Mouse (Mus musculus) limb, embryonic 11.5 days (tissue): ENCODE results near the gene Wt1. TPM values are rescaled to one million over a fixed set of nuclear protein-coding genes. Genes with fewer than 3 reads are reported as not detected.

Experiments
- ATAC-seq: fragments of 200-750 bp; cut with Nextera tagmentation; 2 replicates; pipeline ENCODE4 v1.8.0; 2017; ENCODE audit warnings: low read depth; ENCODE audit not compliant: insufficient number of reproducible peaks, low FRiP score, low TSS enrichment
- DNase-seq: peaks from one replicate; pipeline ENCODE4 v3.0.0-alpha.2; 2015; ENCODE audit warnings: low spot score
- H3K27ac ChIP-seq: fragments of 300-500 bp; sonication (generic); replicated peaks from 2 replicates; pipeline ENCODE4 v1.5.1; 2014; ENCODE audit warnings: low read depth, mild to moderate bottlenecking, low read length
- H3K27me3 ChIP-seq: fragments of 300-500 bp; sonication (generic); 2 replicates; pipeline ENCODE4 v1.6.1; 2014; ENCODE audit warnings: mild to moderate bottlenecking, low read length, mixed read lengths; ENCODE audit not compliant: control insufficient read depth, insufficient read depth
- H3K36me3 ChIP-seq: fragments of 300-500 bp; sonication (generic); 2 replicates; pipeline ENCODE4 v1.6.1; 2014; ENCODE audit warnings: mild to moderate bottlenecking, low read length, moderate library complexity, mixed read lengths; ENCODE audit not compliant: control insufficient read depth, insufficient read depth
- H3K4me1 ChIP-seq: fragments of 300-500 bp; sonication (generic); 2 replicates; pipeline ENCODE4 v1.6.1; 2014; ENCODE audit warnings: low read length, mixed read lengths; ENCODE audit not compliant: control insufficient read depth, insufficient read depth
- H3K4me2 ChIP-seq: fragments of 300-500 bp; sonication (generic); 2 replicates; pipeline ENCODE4 v1.6.1; 2014; ENCODE audit warnings: low read depth, mild to moderate bottlenecking, moderate library complexity; ENCODE audit not compliant: severe bottlenecking
- H3K4me3 ChIP-seq: fragments of 300-500 bp; sonication (generic); 2 replicates; pipeline ENCODE4 v1.5.1; 2014; ENCODE audit warnings: low read depth, low read length
- H3K9ac ChIP-seq: fragments of 300-500 bp; sonication (generic); 2 replicates; pipeline ENCODE4 v1.6.1; 2014; ENCODE audit warnings: mild to moderate bottlenecking, low read length
- H3K9me3 ChIP-seq: fragments of 300-500 bp; sonication (generic); 2 replicates; pipeline ENCODE4 v1.6.1; 2016; ENCODE audit warnings: low read length; ENCODE audit not compliant: control insufficient read depth
- WGBS: fragments of 180-500 bp; shearing (Covaris S2); extraction: QIAGEN DNeasy Blood & Tissue Kit; methylation state at CpG from one replicate; pipeline ENCODE4 v1.1.7; 2014; 5-methylcytosine and 5-hydroxymethylcytosine counted together
- polyA plus RNA-seq: library from polyadenylated mRNA; unstranded; fragments of >200 nt; fragmentation: Nextera tagmentation; extraction: Ambion mirVana; gene quantifications from 2 replicates; pipeline ENCODE4 v1.2.1, GENCODE M21; 2014

The Wt1 gene
- polyA plus RNA-seq, 1 experiment from 2014 or later: 1.7 TPM

- no peak for ATAC-seq
- no peak overlapping the region; the same call in 1 of the 2 replicates for H3K27ac ChIP-seq
- no peak overlapping the region for H3K4me2 ChIP-seq
- no peaks in the 10 kb centered on the region for H3K9me3 ChIP-seq
- no peak for DNase-seq
- no peak overlapping the region for H3K4me3 ChIP-seq
- WGBS: 83% methylated on average over 5 of the region's 5 CpGs
- H3K36me3 ChIP-seq: no peaks in the 10 kb centered on the region
- no peak overlapping the region for H3K9ac ChIP-seq
- no peaks in the 10 kb centered on the region for H3K27me3 ChIP-seq
- 0 out of 2 replicates have a peak, but pooled peaks cover 3% of the 10 kb centered on the region for H3K4me1 ChIP-seq
Observed at GRCm38 (mm10) chr2:105090991-105091390, 35.3 kb upstream of the Wt1 start.

GRCm38 (mm10) chr2:105091718-105092117 is 34.6 kb upstream of the Wt1 start, which contains the start of gene Gm11060:
Gm11060 (plus strand) TSS chr2:105092018.
- 86% methylated on average over 2 of the region's 2 CpGs for WGBS

GRCm38 (mm10) chr2:105097294-105097953 is 28.9 kb upstream of the Wt1 start:
- Histone ChIP-seq H3K9me3 (no peaks in the 10 kb centered on the region), H3K9ac (no peak overlapping the region), H3K27me3 (no peaks in the 10 kb centered on the region), H3K36me3 (no peaks in the 10 kb centered on the region), H3K4me3 (no peak overlapping the region), H3K4me1 (no peaks in the 10 kb centered on the region), H3K4me2 (no peak overlapping the region), H3K27ac (no peak overlapping the region)
- WGBS: 86% methylated on average over 22 of the region's 22 CpGs
- no peak for DNase-seq
- ATAC-seq: no peak

More at GRCm38 (mm10) chr2:105091718-105092117, 34.6 kb upstream of the Wt1 start, which contains the start of gene Gm11060:
- Histone ChIP-seq H3K27me3 (no peaks in the 10 kb centered on the region), H3K36me3 (no peaks in the 10 kb centered on the region), H3K4me2 (no peak within 1 kb of the TSS), H3K9me3 (no peaks in the 10 kb centered on the region), H3K9ac (no peak within 1 kb of the TSS), H3K4me1 (0 out of 2 replicates have a peak, but pooled peaks cover 3% of the 10 kb centered on the region), H3K27ac (no peak within 1 kb of the TSS; the same call in 1 of the 2 replicates), H3K4me3 (no peak within 1 kb of the TSS)
- ATAC-seq: no peak
- no peak for DNase-seq

GRCm38 (mm10) chr2:105099410-105099809 is 26.9 kb upstream of the Wt1 start:
- Histone ChIP-seq H3K4me2 (no peak overlapping the region), H3K4me1 (no peaks in the 10 kb centered on the region), H3K36me3 (no peaks in the 10 kb centered on the region), H3K9me3 (no peaks in the 10 kb centered on the region), H3K27ac (no peak overlapping the region), H3K4me3 (no peak overlapping the region), H3K27me3 (no peaks in the 10 kb centered on the region), H3K9ac (no peak overlapping the region)
- DNase-seq (no peak), ATAC-seq (no peak)
- WGBS: 83% methylated on average over 7 of the region's 7 CpGs

- no peak overlapping the region for H3K27ac ChIP-seq
Observed at GRCm38 (mm10) chr2:105100541-105100940, 25.8 kb upstream of the Wt1 start.

GRCm38 (mm10) chr2:105108703-105109158 is 17.6 kb upstream of the Wt1 start:
- 57% methylated on average over 6 of the region's 6 CpGs for WGBS
- DNase-seq (no peak), ATAC-seq (no peak)
- H3K9me3 ChIP-seq: no peaks in the 10 kb centered on the region
- peaks cover 8% of the 10 kb centered on the region for H3K27me3 ChIP-seq
- no peak overlapping the region for H3K27ac ChIP-seq
- no peak overlapping the region for H3K9ac ChIP-seq
- no peaks in the 10 kb centered on the region for H3K4me1 ChIP-seq
- H3K4me3 ChIP-seq: no peak overlapping the region
- H3K36me3 ChIP-seq: no peaks in the 10 kb centered on the region
- H3K4me2 ChIP-seq: no peak overlapping the region

More at GRCm38 (mm10) chr2:105100541-105100940, 25.8 kb upstream of the Wt1 start:
- no peak overlapping the region for H3K4me2 ChIP-seq
- no peaks in the 10 kb centered on the region for H3K9me3 ChIP-seq
- ATAC-seq: no peak
- no peaks in the 10 kb centered on the region for H3K4me1 ChIP-seq
- 66% methylated on average over 7 of the region's 7 CpGs for WGBS
- H3K9ac ChIP-seq: no peak overlapping the region
- no peaks in the 10 kb centered on the region for H3K36me3 ChIP-seq
- DNase-seq: no peak
- no peak overlapping the region for H3K4me3 ChIP-seq
- no peaks in the 10 kb centered on the region for H3K27me3 ChIP-seq

GRCm38 (mm10) chr2:105114074-105114473 is 12.3 kb upstream of the Wt1 start:
- H3K4me1 ChIP-seq: no peaks in the 10 kb centered on the region
- H3K9ac ChIP-seq: no peak overlapping the region
- no peaks in the 10 kb centered on the region for H3K9me3 ChIP-seq
- no peak overlapping the region for H3K4me2 ChIP-seq
- no peaks in the 10 kb centered on the region for H3K36me3 ChIP-seq
- 36% methylated on average over 9 of the region's 9 CpGs for WGBS
- ATAC-seq: no peak
- H3K4me3 ChIP-seq: no peak overlapping the region
- no peak overlapping the region for H3K27ac ChIP-seq
- peaks cover 17% of the 10 kb centered on the region for H3K27me3 ChIP-seq
- no peak for DNase-seq

- no peak overlapping the region for H3K4me3 ChIP-seq
Observed at GRCm38 (mm10) chr2:105117669-105118068, 8.7 kb upstream of the Wt1 start.

More at GRCm38 (mm10) chr2:105117669-105118068, 8.7 kb upstream of the Wt1 start:
- Histone ChIP-seq H3K9me3 (no peaks in the 10 kb centered on the region), H3K27me3 (peaks cover 46% of the 10 kb centered on the region), H3K9ac (no peak overlapping the region), H3K4me1 (no peaks in the 10 kb centered on the region), H3K27ac (no peak overlapping the region), H3K4me2 (no peak overlapping the region), H3K36me3 (no peaks in the 10 kb centered on the region)
- DNase-seq: no peak
- WGBS: 60% methylated on average over 8 of the region's 8 CpGs
- no peak for ATAC-seq
